Mouse (Mus musculus) granulocyte monocyte progenitor cell, adult 5-6 weeks (primary cell): ENCODE measurements at regions not wholly inside any gene's neighbourhood (a gene's known extent, or its start where the extent isn't known, plus 50 kb on each side); places are given as distances from the start of the nearest gene placed in this dataset.

Experiments
- ATAC-seq: replicated peaks from 2 replicates; pipeline ENCODE4 v1.8.0; 2016; ENCODE audit warnings: mild to moderate bottlenecking, moderate TSS enrichment, inconsistent platforms; ENCODE audit not compliant: poor library complexity, severe bottlenecking

DNA sequence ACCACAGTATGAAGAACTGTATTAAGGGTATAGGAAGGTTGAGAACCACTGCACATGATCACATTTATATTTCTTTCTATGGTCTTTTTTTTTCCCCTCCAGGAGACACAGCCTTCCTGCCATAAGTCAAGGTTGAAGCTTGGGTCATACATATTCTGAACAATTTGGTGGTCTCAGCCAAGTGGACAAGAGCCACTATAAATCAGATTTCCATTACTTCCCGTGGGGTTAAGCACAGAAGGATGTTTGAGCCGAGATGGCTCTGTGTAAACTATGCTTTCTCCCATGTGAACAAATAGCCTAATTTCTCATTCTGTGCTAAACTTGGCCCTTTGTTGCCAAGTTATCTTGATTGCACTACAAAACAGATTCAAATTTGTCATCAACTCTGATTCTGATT is 66.8 kb upstream of the Serpine2 start:
- no peak for ATAC-seq

DNA sequence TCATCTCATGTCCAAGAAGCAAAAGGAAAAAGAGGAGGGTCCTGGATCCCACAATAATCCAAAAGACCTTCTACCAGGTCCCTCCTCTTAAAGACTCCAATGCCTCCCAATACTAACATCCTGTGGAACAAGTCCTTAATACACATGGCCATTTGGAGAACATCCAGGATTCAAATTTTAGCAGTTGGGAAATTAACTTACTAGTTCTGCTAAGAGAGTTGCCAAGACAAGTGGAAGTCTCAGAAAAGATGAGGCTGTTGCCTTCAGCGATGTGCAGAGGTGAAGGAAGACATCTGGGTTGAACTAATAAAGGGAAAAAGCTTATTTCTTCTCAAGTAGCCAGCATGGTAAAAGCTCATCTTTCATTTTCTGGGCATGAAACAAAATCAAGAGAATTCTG is 64.8 kb upstream of the Serpine2 start:
- no peak for ATAC-seq

DNA sequence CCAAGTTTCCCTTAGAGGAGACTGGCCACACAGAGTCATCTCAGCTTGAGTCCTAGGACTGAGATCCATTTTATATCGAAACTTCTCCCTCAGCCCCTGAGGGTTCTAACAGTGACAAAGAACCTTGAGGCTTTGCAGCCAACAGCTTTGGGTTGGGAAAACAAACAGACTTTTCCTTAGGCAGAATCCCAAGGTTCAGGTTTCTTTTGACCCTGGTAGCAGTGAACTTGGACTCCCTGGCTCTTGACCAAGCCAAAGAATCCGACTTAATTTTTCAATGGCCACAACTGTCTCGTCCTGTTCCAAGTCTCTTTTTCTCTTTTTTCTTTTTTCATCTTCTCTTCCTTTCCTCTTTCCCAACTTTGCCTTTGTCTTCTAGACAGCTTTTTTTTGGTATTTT is 60.9 kb upstream of the Serpine2 start:
- ATAC-seq: no peak

DNA sequence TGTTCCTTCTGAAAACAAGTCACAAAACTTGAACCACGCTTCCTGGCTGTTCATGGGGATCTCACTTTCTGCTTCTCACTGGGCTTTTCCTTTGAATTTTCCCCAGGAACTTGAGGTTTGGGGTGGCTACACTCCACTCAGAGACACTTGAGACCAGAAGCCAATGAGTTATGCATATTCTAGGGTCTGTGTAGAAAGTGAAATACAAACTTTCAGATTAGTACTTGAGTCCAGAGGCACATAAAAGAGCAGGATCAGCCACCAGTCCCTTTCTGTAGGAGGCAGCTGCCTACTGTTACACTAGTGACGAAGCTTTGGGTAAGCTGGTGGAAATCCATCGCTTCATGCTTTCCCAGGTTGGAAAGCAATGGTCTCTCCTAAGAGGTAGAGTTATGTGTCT is 60.4 kb upstream of the Serpine2 start:
- no peak for ATAC-seq

DNA sequence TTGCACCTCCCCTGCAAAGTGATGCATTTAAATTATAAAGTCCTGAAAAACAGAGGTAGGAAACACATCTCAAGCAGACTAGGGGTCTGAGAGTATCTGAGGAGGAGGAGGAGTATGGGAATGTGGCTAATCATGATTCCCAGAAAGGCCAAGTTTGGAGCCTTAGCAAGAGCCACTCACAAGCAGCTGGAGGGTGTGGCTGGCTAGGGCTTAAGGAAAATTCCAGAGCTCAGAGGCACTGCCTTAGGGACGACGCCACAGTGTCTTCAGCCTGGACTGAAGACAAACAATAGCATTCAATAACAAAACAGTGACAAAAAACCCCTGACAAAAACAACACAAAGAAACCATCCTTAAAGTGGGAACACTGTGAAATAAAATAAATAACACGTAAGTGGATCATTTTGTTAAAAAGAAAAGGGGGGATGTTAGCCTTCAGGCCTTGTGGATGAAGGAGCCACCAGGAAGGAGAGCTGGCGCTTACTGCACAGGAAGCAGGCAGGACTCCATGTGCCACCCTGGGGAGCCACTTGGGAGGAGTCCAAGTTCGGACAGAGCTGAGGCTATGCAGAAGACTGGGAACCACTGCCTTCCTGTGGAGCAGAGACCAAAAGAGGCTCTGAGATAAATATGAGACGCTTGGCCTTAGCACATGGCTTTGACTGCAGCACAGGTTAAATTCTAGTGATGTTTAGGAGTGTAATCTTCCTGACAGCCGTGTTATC is 56.6 kb upstream of the Serpine2 start:
- no peak for ATAC-seq
